Mouse (Mus musculus) telencephalon, adult 2 months (tissue): ENCODE measurements at regions not wholly inside any gene's neighbourhood (a gene's known extent, or its start where the extent isn't known, plus 50 kb on each side); places are given as distances from the start of the nearest gene placed in this dataset.

Source experiments
- DNase-seq: peaks from one replicate; pipeline ENCODE4 v3.0.0-alpha.2; 2011; ENCODE audit warnings: low read depth, low spot score

- peak; percentile 34 for DNase-seq
Measured at GRCm38 (mm10) chr2:8296001-8296400, 786.6 kb upstream of the Celf2 start.

GRCm38 (mm10) chr2:8291357-8291756, 782.0 kb upstream of the Celf2 start:
- no peak for DNase-seq

- DNase-seq = no peak
Measured at GRCm38 (mm10) chr2:8287403-8287802, 778.0 kb upstream of the Celf2 start.

GRCm38 (mm10) chr2:8276127-8276773, 766.9 kb upstream of the Celf2 start:
- peak; percentile 74 for DNase-seq
